Mouse (Mus musculus) kidney, adult 2 months (tissue): ENCODE data around the gene Ddc.
A peak's percentile ranks its signal among the peaks of the same experiment; 100 is the strongest.

Experiments
- CTCF ChIP-seq: fragments of 200-500 bp; conservative IDR thresholded peaks from 2 replicates; pipeline ENCODE4 v1.5.1; 2011; ENCODE audit warnings: low read depth, mild to moderate bottlenecking, control low read depth, low read length, moderate library complexity, mixed read lengths; ENCODE audit not compliant: insufficient read depth, insufficient read length
- POLR2A ChIP-seq: fragments of 200-500 bp; IDR thresholded peaks from one replicate; pipeline ENCODE4 v1.6.1; 2011; ENCODE audit warnings: low read depth, low read length, control low read depth

- no peak for TF ChIP-seq POLR2A
- peak; percentile 74 for TF ChIP-seq CTCF
These were observed 109.4 kb downstream of the Ddc start for GRCm38 (mm10) chr11:11788521-11788974.
